Mouse (Mus musculus): ENCODE measurements around the gene Spata20.

Spata20 gene

GRCm38 (mm10) chr11:94486001-94486400, at the start of gene Spata20:
TSS of gene Spata20 (minus strand) at chr11:94486179.
- DNase-seq (ENCODE audit: low spot score) = peak; percentile 89

DNA sequence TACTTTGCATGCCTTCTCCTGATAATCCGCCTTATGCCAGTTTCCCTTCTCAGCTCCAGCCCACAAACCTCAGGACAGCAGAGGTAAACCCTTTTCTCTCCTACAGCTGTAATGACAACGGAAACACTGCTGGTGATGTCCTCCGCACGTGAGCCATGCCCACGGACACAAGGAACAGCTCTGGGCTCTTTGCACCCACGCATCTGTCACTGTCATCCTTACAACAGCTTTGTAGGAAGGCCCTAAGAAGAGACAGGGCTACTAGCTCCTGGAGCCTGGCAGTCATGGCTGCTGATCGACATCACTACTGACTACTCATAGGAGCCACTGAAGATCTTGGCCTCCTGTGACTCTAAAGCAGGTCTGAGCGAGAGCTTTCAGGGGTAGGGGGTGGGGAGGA, 47.2 kb upstream of the Spata20 start:
- no peak for DNase-seq (ENCODE audit: low spot score)

DNA sequence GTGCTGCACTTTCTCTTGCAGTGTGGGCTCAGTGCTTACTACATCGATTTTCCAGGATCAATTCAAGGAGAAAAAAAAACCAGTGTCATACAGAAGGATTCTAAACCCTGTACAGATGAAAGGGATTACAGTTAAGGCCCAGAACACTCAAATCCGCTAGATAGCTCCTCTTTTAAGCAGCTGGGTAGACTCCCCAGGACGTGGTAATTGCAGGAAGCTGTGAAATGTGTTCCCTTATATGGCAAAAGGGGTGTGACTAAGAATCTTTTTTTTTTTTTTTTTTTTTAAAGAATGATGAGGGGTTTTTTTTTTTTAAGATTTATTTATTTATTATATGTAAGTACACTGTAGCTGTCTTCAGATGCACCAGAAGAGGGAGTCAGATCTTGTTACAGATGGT, 42.9 kb upstream of the Spata20 start:
- DNase-seq (ENCODE audit: low spot score) = no peak

GRCm38 (mm10) chr11:94526171-94526879, 40.3 kb upstream of the Spata20 start:
- no peak for DNase-seq (ENCODE audit: low spot score)

- DNase-seq (ENCODE audit: low spot score) = peak; percentile 40
Measured at GRCm38 (mm10) chr11:94521219-94521843, 35.4 kb upstream of the Spata20 start, which contains the start of gene Mycbpap. TSS of gene Mycbpap (minus strand) at chr11:94521742.

DNA sequence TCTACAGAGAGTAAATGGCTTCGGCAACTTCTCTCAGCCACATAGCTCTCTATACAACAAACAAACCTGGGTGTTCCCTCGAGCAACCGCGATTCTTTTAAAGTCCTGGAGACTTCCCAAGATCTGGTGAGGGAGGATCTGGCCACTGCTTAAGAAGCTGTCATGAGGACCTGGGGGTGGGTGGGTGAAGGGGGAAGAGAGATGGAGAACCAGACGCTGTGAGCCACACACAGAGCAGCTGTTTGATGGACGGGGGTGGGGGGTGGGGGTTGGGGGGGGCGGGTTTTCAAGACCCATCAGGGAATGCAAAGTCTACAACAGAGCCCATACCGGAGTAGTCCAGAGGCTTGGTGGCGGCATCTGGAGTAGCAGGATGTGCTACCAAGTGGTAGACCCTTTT, 27.5 kb upstream of the Spata20 start:
- no peak for DNase-seq (ENCODE audit: low spot score)

- no peak for DNase-seq (ENCODE audit: low spot score)
Measured at GRCm38 (mm10) chr11:94508976-94509375, 23.0 kb upstream of the Spata20 start.

GRCm38 (mm10) chr11:94501482-94501881, 15.5 kb upstream of the Spata20 start:
- no peak for DNase-seq (ENCODE audit: low spot score)

DNA sequence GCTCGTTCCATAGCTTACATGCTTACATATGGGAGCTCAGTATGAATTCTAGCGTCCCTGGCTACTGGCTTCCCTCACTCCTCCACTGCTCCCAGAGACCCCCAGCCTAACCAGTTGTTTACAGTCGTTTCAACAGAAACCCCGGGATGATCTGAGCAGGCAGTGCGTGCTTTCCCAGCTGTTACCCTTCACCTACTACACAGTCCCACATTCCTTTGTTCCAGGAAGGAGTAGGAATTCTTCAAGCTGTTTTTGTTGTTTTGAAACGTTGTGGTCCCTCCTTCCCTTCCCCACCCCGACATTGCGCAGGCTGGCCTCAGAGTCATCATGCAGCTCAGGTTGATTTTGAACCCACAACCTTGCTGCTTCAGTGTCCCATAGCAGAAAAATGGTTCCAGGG, 14.4 kb upstream of the Spata20 start:
- no peak for DNase-seq (ENCODE audit: low spot score)

DNA sequence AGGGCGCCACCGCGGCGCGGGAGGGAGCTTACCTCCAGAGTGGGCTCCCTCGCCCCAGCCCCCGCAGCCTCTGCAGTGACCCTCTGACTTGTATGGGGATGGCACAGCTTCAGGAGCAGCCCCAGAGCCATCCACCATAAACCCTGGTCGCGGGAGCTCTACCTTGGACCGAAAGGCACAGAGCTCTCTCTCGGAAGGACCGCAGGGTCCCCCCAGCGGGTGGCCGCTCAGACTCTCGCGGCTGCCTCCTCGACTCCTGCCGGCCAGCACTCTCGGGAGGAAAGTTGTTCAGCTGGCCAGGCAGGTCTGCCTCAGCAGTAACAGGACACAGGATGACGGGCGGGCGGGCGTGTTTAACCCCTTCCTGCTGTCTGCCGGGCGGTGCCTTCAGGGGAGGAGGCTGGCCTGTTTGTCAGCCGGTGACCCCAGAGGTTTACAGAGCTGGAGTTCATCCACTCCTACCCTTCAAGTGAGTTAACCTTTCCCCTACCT, 13.7 kb upstream of the Spata20 start, which contains the start of gene Epn3:
Epn3 (minus strand) TSS at position 314 of the 492 bp plus-strand sequence.
- DNase-seq (ENCODE audit: low spot score) = peak; percentile 63

GRCm38 (mm10) chr11:94499035-94499434, 13.1 kb upstream of the Spata20 start:
- DNase-seq (ENCODE audit: low spot score) = no peak

- peak; percentile 60 for DNase-seq (ENCODE audit: low spot score)
Measured at GRCm38 (mm10) chr11:94498093-94498996, 12.4 kb upstream of the Spata20 start.

- DNase-seq (ENCODE audit: low spot score) = no peak
Measured at GRCm38 (mm10) chr11:94495415-94495814, 9.4 kb upstream of the Spata20 start.

DNA sequence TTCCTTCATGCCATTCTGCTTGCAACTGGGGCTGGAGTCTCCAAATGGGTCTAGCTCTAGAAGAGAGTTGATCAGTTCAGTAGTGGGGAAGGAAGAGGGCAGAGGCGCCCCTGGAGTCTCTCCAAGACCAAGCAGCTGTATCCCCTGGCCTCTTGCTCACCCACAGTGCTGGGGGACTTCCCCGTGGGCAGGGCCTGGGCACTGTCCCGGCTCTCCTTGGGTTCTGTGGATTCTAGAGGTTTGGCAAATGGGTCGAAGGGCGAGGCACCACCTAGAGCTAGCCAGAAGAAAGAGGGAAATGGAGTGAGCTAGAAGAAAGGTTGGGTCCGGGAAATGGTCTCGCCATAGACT, 5.7 kb upstream of the Spata20 start:
- DNase-seq (ENCODE audit: low spot score) = no peak

DNA sequence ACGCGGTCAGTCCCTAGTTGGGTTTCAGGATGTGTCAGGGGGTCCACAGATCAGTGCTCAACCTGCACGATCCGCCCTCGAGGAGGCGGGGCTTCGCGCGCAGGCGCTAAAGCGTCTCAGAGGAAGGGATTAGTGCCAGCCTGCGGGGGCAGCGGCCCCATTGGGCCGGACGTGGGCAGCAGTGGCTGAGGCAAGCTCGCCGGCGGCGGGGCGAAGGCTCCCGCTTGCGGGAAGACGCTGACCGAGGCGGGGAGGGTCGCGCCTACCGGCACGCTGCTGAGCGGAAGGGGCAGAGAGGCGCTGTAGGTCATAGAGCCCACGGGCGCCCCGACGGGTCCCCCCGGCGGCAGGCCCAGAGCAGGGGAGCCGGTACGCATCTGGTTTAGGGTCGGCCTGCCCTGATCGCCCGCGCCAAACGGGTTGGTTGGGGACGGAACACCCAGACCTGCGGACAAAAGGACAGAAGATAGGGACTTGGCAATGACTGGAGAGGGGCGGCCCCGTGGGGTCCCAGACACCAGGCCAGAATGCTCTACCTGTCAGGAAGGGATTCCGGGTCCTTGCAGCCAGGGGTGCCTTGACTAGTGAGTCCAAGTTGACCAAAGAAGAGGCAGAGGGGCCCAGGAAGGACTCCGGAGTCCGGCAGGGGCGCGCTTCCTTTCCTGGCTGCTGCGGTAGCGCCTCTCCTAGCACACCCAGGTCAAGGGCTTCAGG, 5.2 kb upstream of the Spata20 start:
- DNase-seq (ENCODE audit: low spot score) = no peak

GRCm38 (mm10) chr11:94489745-94490144, 3.8 kb upstream of the Spata20 start:
- no peak for DNase-seq (ENCODE audit: low spot score)

DNA sequence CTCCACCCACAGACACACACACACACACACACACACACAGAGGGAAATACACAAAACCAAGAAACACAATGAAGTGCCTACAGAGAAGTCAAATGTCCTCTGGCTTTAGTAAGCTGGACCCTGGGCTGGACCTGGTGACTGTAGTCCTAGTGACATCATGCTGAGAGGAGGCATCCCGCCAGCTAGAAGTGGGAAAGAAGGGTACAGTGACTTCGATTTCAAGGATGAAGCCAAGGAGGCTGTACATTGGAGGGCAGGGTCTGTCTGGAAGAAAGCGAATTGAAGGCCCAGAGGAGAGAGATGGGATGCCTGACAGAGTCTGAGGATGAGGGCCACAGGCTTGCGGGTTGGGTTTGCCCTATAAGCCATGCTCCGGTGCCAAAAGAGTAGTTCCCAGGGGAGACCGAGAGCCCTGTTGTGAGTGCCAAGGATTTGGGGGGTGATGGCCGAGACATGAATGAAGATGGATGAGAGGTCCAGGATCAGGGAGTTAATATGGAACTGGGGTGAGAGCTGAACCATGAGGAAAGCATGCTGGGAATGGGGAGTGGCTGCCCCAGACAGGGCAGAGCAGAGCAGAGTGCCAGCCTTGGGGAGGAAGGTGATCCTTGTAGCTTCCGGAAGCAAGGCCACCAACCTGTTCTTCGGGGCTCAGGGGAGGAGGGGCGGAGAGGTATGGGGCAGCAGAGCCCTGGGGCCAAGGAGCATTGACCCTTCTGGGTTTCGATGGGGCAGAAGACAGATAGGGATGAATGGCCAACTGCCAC, 3.0 kb upstream of the Spata20 start:
- DNase-seq (ENCODE audit: low spot score) = no peak

DNA sequence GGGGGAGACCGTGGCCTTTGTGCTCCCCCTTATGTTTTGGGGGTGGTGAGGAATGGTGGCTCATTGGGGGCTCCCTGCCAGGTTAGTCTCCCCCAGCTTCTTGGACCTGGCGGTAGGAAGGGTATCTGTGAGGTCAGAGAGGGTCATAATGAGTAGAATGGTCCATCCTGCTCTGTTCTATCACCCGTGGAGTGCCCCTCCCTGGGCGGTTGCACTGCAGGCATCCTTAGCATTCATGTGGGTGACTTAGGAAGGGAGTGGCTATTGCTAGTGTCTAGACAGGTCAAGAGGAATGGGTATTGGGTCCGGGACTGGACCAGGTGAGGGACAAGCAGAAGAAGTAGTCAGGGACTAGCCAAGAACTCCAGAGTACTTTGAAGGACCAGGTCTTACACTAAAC, 756 bp downstream of the Spata20 start:
- DNase-seq (ENCODE audit: low spot score) = no peak

GRCm38 (mm10) chr11:94484636-94485035, 1.3 kb downstream of the Spata20 start:
- no peak for DNase-seq (ENCODE audit: low spot score)

- no peak for DNase-seq (ENCODE audit: low spot score)
Measured at GRCm38 (mm10) chr11:94483921-94484320, 2.1 kb downstream of the Spata20 start.

DNA sequence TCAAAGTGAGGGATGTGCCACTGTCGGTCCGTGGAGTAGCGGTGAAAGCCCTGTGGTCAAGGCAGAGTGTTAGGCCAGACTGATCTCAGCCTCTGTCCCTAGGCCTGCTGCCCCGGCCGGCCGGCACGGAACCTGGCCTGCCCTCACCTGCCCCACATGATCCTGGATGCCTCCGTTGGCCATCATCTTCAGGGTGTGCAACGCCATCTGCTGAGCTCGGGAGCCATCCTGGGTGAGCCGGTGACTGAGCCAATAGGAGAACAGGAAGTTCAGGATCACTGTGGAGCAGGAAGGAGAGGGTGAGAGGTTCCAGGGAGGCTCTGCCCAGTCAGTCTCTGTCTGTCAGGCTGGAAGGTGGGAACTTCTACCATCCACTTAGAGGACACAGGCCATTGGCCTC, 2.5 kb downstream of the Spata20 start:
- no peak for DNase-seq (ENCODE audit: low spot score)
